31 mouse cellular contexts compared by ENCODE assay signal in genomic region chr8:111628401-111628800, GRCm38 (mm10). TPM values are rescaled to one million over a fixed set of nuclear protein-coding genes. Genes with fewer than 3 reads are reported as not detected.
DNase-seq lines count a peak whose midpoint lies in the region; ATAC-seq and TF ChIP-seq lines count a peak whose summit lies in the region.
"Had no signal": no experiment of that assay in that cellular context is flagged by ENCODE, and none has a peak within 500 bp of the region (broad histone marks: within the 10 kb centered on the region; RNA-seq: fewer than 3 reads in every experiment).

No protein-coding gene starts in this region.

- H3K9me3 ChIP-seq in midbrain, embryonic 11.5 days (ENCODE audit: control insufficient read depth, low read length) = no peaks in the 10 kb centered on the region
- H3K9me3 ChIP-seq in midbrain, postnatal 0 days (ENCODE audit: low read length) = no peaks in the 10 kb centered on the region
- H3K9me3 ChIP-seq: heart, embryonic 13.5 days; midbrain, embryonic 13.5 days had no signal

- no peaks in the 10 kb centered on the region for H3K4me1 ChIP-seq in midbrain, embryonic 11.5 days (ENCODE audit: control insufficient read depth, insufficient read depth, low read length)
- H3K4me1 ChIP-seq in midbrain, postnatal 0 days (ENCODE audit: insufficient read depth, low read length) = no peaks in the 10 kb centered on the region; the same call in 1 of the 2 replicates
- H3K4me1 ChIP-seq: hindbrain, embryonic 12.5 days had no signal

- no peak overlapping the region for H3K9ac ChIP-seq in midbrain, embryonic 11.5 days (ENCODE audit: low read length)
- H3K9ac ChIP-seq in midbrain, postnatal 0 days (replicated peaks; ENCODE audit: low read length, poor library complexity, severe bottlenecking) = no peak overlapping the region
- H3K9ac ChIP-seq: heart, embryonic 13.5 days; liver, embryonic 12.5 days; liver, postnatal 0 days; midbrain, embryonic 13.5 days had no signal

- no peaks in the 10 kb centered on the region for H3K36me3 ChIP-seq in midbrain, embryonic 11.5 days (ENCODE audit: control insufficient read depth, insufficient read depth, low read length)
- peaks cover 5% of the 10 kb centered on the region for H3K36me3 ChIP-seq in midbrain, postnatal 0 days (ENCODE audit: insufficient read depth, low read length)
- H3K36me3 ChIP-seq: liver, embryonic 12.5 days had no signal

- no peak overlapping the region for H3K4me3 ChIP-seq in midbrain, embryonic 11.5 days (ENCODE audit: low read depth, low read length)
- no peak overlapping the region for H3K4me3 ChIP-seq in midbrain, postnatal 0 days (ENCODE audit: low read depth, low read length)
- H3K4me3 ChIP-seq: erythroblast, embryonic 14.5 days; gastrocnemius, adult 2 months; heart, embryonic 13.5 days; hindbrain, embryonic 12.5 days; layer of hippocampus, adult 2 months; left cerebral cortex, adult 2 months; liver, embryonic 12.5 days; midbrain, embryonic 13.5 days had no signal

- 95% methylated on average over 12 of the region's 12 CpGs for WGBS in midbrain, embryonic 11.5 days
- WGBS in midbrain, postnatal 0 days = 95% methylated on average over 12 of the region's 12 CpGs

- no peak for ATAC-seq in midbrain, embryonic 11.5 days (ENCODE audit: low FRiP score)
- ATAC-seq in midbrain, postnatal 0 days (ENCODE audit: low FRiP score) = no peak
- ATAC-seq: forebrain, embryonic 16.5 days; intestine, embryonic 16.5 days; liver, embryonic 12.5 days; liver, postnatal 0 days; midbrain, embryonic 13.5 days; Patski had no signal

- intact Hi-C loops in left cerebral cortex, postnatal 36 days (cut with DNase I) = no loop called here

- H3K27ac ChIP-seq in midbrain, embryonic 11.5 days (ENCODE audit: low read depth, low read length) = no peak overlapping the region
- H3K27ac ChIP-seq in midbrain, postnatal 0 days (ENCODE audit: low read depth, low read length) = no peak overlapping the region
- H3K27ac ChIP-seq: gastrocnemius, adult 2 months; heart, embryonic 13.5 days; hindbrain, embryonic 12.5 days; layer of hippocampus, adult 2 months; left cerebral cortex, adult 2 months; liver, embryonic 12.5 days; midbrain, embryonic 13.5 days had no signal

- peak; percentile 87 for DNase-seq in heart, adult 11 months
- DNase-seq in heart, postnatal 4 days = no peak
- DNase-seq in midbrain, embryonic 11.5 days (ENCODE audit: low spot score, missing footprints) = peak; percentile 53
- no peak for DNase-seq in midbrain, postnatal 0 days (ENCODE audit: low spot score)
- peak; percentile 79 for DNase-seq in thymus, postnatal 0 days (ENCODE audit: low spot score)
- DNase-seq in thymus, postnatal 4 days = peak; percentile 79
- DNase-seq in left cerebral cortex, adult 9 months (ENCODE audit: low spot score in 2 of 2) = no peak
- no peak for DNase-seq in left cerebral cortex, postnatal 36 days (ENCODE audit: low spot score in 2 of 2)
- DNase-seq: adrenal gland, postnatal 14 days; cerebellum, adult 18-20 months; cerebellum, postnatal 14 days; gastrocnemius, adult 2 months; gastrocnemius, postnatal 36 days; heart, postnatal 14 days; kidney, postnatal 14 days; left cerebral cortex, postnatal 4 days; liver, postnatal 0 days; lung, postnatal 36 days; right cerebral cortex, postnatal 25 days; spleen, adult 18-20 months had no signal

- H3K27me3 ChIP-seq in midbrain, embryonic 11.5 days (ENCODE audit: control insufficient read depth, insufficient read depth, low read length) = no peaks in the 10 kb centered on the region
- H3K27me3 ChIP-seq in midbrain, postnatal 0 days (ENCODE audit: insufficient read depth, low read length) = no peaks in the 10 kb centered on the region
- H3K27me3 ChIP-seq: heart, embryonic 13.5 days; hindbrain, embryonic 12.5 days; midbrain, embryonic 13.5 days; Patski had no signal

- H3K4me2 ChIP-seq in midbrain, embryonic 11.5 days = no peak overlapping the region
- no peak overlapping the region for H3K4me2 ChIP-seq in midbrain, postnatal 0 days (ENCODE audit: low read depth, low read length, poor library complexity, severe bottlenecking)
- H3K4me2 ChIP-seq: heart, embryonic 13.5 days; hindbrain, embryonic 12.5 days; liver, embryonic 12.5 days; midbrain, embryonic 13.5 days had no signal

- no peak for TF ChIP-seq CTCF in midbrain, postnatal 0 days (IDR thresholded peaks at IDR 0.05)

RNA-seq across cellular contexts. Expression of gene Ldhd, which starts 1.8 kb away (rescaled TPM):
- 1 to 10 TPM; 2.7 to 3.8 TPM for total RNA-seq in heart, postnatal 4 days (2021)
- polyA plus RNA-seq in midbrain, embryonic 11.5 days (2014; fragmentation: Nextera tagmentation; extraction: Ambion mirVana) = 0.19 and 0.22 TPM in 2 replicates
- 1.5 and 3.3 TPM in 2 replicates for total RNA-seq in midbrain, postnatal 0 days (2014; rRNA removed)
- polyA plus RNA-seq in midbrain, postnatal 0 days (2015; fragmentation: Nextera tagmentation; extraction: Ambion mirVana) = 2.0 and 2.8 TPM in 2 replicates
- polyA plus RNA-seq in thymus, postnatal 0 days (2015; fragmentation: Nextera tagmentation; extraction: Ambion mirVana) = 3.8 and 3.9 TPM in 2 replicates
- 1 to 10 TPM; 9.7 TPM for total RNA-seq in left cerebral cortex, postnatal 36 days (2021)
- total RNA-seq: neutrophil, adult 5-6 weeks had no signal
- polyA plus RNA-seq: erythroblast, embryonic 14.5 days had no signal

RNA-seq across cellular contexts. Expression of gene Zfp1, which starts 14.8 kb away (rescaled TPM):
- 10 to 100 TPM; 10.1 to 10.5 TPM for total RNA-seq in heart, postnatal 4 days (2021)
- 23.8 and 25.6 TPM in 2 replicates for polyA plus RNA-seq in midbrain, embryonic 11.5 days (2014; fragmentation: Nextera tagmentation; extraction: Ambion mirVana)
- total RNA-seq in midbrain, postnatal 0 days (2014; rRNA removed) = 18.1 and 22.2 TPM in 2 replicates
- 22.7 and 23.3 TPM in 2 replicates for polyA plus RNA-seq in midbrain, postnatal 0 days (2015; fragmentation: Nextera tagmentation; extraction: Ambion mirVana)
- 23.6 and 29.7 TPM in 2 replicates for polyA plus RNA-seq in thymus, postnatal 0 days (2015; fragmentation: Nextera tagmentation; extraction: Ambion mirVana)
- 10 to 100 TPM; 22.7 to 24.6 TPM for total RNA-seq in left cerebral cortex, postnatal 36 days (2021)

Comparison
In these comparisons a context has a peak if more than half of its experiments do, and no peak if none do; other contexts are left out.
1. DNase-seq: peak in heart, adult 11 months (single experiment), midbrain, embryonic 11.5 days (single experiment), thymus, postnatal 0 days (single experiment) and thymus, postnatal 4 days (single experiment); none in heart, postnatal 4 days (single experiment), midbrain, postnatal 0 days (single experiment), left cerebral cortex, adult 9 months (0 of 2) and left cerebral cortex, postnatal 36 days (0 of 2).